Mouse (Mus musculus): ENCODE measurements around the gene Serpinb1a. TPM values are rescaled to one million over a fixed set of nuclear protein-coding genes. Genes with fewer than 3 reads are reported as not detected.
"Not testable (repeated sequence)": the region's sequence is repeated elsewhere in the genome, so short reads cannot be mapped to it uniquely, and the experiment has no call there.

The Serpinb1a gene
- polyA plus RNA-seq (2014; fragmentation: Nextera tagmentation; extraction: Ambion mirVana) = 0.93 and 1.9 TPM in 2 replicates

DNA sequence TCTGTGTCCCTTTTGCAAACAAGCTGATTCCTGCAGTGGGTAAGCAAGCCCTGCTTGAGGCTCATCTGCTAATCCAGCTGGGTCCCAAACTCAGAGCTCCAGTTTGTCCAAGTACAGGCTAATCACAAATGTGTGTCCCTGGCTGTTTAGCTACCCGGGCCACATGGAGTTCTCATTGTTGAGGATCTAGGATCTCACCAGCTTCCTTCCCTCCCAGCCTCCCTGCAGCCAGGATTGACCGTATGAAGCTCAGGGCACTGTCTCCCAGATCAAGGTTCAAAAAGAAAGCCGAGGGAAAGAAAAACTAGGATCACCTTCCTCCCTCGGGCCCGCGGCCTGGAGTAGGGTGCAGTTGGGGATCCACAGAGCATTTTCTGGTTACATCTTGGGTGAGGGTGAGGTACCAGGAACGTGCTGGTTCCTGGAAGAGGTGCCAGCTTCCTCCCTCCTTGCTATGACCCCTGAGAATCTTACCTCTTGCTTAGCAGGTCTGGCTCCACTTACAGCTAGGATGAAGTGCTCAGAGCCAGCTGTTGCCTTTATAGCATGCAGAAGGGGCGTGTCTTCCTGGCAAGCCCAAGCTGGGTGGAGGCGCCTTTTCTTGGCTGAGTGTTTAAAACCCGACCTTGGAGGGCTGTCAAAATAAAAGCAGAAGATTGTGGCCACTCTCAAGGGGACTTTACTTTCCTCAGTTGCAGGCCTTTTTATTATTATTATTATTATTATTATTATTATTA is at the start of gene Serpinb1a:
TSS of gene Serpinb1a (minus strand) at position 518 of the 737 bp plus-strand sequence.
- Histone ChIP-seq H3K9ac (ENCODE audit: low read length) (no peak within 1 kb of the TSS), H3K36me3 (ENCODE audit: control insufficient read depth, insufficient read depth, low read length) (no peaks in the 10 kb centered on the region), H3K27ac (ENCODE audit: low read depth, low read length) (no peak within 1 kb of the TSS), H3K4me2 (ENCODE audit: low read length) (no peak within 1 kb of the TSS), H3K4me3 (ENCODE audit: low read depth, low read length) (no peak within 1 kb of the TSS), H3K4me1 (ENCODE audit: control insufficient read depth, insufficient read depth, low read length) (no peaks in the 10 kb centered on the region), H3K9me3 (replicated peaks; ENCODE audit: control insufficient read depth, low read length) (no peaks in the 10 kb centered on the region), H3K27me3 (replicated peaks; ENCODE audit: control insufficient read depth, insufficient read depth, low read length) (no peaks in the 10 kb centered on the region)
- no peak for ATAC-seq
- DNase-seq (ENCODE audit: low spot score) = no peak
- WGBS = 70% methylated on average over 10 of the region's 10 CpGs

DNA sequence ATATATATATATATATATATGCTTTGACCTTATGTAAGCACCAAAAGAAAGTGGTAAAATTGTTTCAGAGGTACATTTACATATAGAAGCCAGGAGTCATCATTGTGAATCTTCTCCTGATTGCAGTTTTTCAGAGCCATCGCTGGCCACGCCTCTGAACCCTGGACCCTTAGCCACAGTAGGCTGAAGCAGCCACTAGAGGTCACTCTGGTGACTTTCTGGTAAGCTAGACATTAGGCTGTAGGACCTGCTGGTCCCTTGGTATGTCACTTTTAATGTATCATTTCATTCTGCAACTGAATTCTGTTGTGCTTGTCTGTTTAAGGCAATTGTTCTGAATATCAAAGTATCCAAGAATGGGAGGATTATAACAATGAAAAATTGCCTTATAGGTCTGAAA is 49.7 kb upstream of the Serpinb1a start:
- Histone ChIP-seq H3K4me2 (ENCODE audit: low read length) (no peak overlapping the region), H3K4me3 (ENCODE audit: low read depth, low read length) (no peak overlapping the region), H3K9me3 (replicated peaks; ENCODE audit: control insufficient read depth, low read length) (no peaks in the 10 kb centered on the region), H3K36me3 (ENCODE audit: control insufficient read depth, insufficient read depth, low read length) (no peaks in the 10 kb centered on the region), H3K9ac (ENCODE audit: low read length) (no peak overlapping the region), H3K4me1 (ENCODE audit: control insufficient read depth, insufficient read depth, low read length) (no peaks in the 10 kb centered on the region), H3K27ac (ENCODE audit: low read depth, low read length) (no peak overlapping the region), H3K27me3 (replicated peaks; ENCODE audit: control insufficient read depth, insufficient read depth, low read length) (no peaks in the 10 kb centered on the region)
- WGBS = 23% methylated on average over 2 of the region's 2 CpGs
- DNase-seq (ENCODE audit: low spot score) (peak; percentile 22), ATAC-seq (no peak)

DNA sequence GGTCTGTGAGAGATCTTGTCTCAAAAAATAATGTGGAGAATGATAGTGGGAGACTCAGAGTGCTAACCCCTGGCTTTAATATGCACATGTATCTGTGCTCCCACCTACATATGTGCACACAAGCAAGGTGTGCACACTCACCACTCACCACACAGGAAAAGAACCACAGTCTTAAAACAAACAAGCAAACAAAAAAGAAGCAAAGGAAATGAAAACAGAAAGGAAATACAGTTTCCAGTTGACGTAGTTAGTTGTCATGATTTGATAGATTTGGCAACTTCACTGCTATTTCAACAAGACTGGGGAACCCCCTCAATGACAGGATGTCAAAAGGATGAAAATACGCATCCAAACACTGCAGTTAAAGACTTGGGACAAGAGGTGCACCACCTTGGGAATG is 48.1 kb upstream of the Serpinb1a start:
- not testable (repeated sequence) for H3K9ac ChIP-seq (ENCODE audit: low read length); H3K4me3 ChIP-seq (ENCODE audit: low read depth, low read length); H3K36me3 ChIP-seq (ENCODE audit: control insufficient read depth, insufficient read depth, low read length); H3K4me1 ChIP-seq (ENCODE audit: control insufficient read depth, insufficient read depth, low read length); H3K4me2 ChIP-seq (ENCODE audit: low read length); H3K27ac ChIP-seq (ENCODE audit: low read depth, low read length); H3K9me3 ChIP-seq (replicated peaks; ENCODE audit: control insufficient read depth, low read length); H3K27me3 ChIP-seq (replicated peaks; ENCODE audit: control insufficient read depth, insufficient read depth, low read length); DNase-seq (ENCODE audit: low spot score); ATAC-seq
- 80% methylated on average over 1 of the region's 2 CpGs for WGBS

DNA sequence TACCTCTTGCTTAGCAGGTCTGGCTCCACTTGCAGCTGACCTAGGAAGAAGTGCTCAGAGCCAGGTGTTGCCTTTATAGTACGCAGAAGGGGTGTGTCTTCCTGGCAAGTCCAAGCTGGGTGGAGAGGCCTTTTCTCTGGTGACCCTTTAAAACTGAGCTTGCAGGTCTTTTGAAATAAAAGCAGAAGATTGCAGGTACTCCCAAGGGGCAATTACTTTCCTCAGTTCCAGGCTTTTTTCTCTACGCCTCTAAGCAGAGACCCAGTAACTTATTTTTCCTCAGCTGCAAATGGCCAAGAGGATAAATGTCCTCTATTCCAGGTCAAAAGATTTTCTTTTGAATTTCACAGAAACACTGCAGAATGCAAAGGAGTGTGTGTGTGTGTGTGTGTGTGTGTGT is 47.1 kb upstream of the Serpinb1a start, which contains the start of gene Serpinb1c:
TSS of gene Serpinb1c (minus strand) at position 101 of the 400 bp plus-strand sequence.
- no peak within 1 kb of the TSS for H3K4me2 ChIP-seq (ENCODE audit: low read length)
- no peaks in the 10 kb centered on the region for H3K27me3 ChIP-seq (replicated peaks; ENCODE audit: control insufficient read depth, insufficient read depth, low read length)
- no peak for ATAC-seq
- H3K27ac ChIP-seq (ENCODE audit: low read depth, low read length) = no peak within 1 kb of the TSS
- H3K9me3 ChIP-seq (replicated peaks; ENCODE audit: control insufficient read depth, low read length) = no peaks in the 10 kb centered on the region
- H3K9ac ChIP-seq (ENCODE audit: low read length) = no peak within 1 kb of the TSS
- DNase-seq (ENCODE audit: low spot score) = no peak
- 88% methylated on average over 2 of the region's 2 CpGs for WGBS
- H3K4me1 ChIP-seq (ENCODE audit: control insufficient read depth, insufficient read depth, low read length) = no peaks in the 10 kb centered on the region
- no peak within 1 kb of the TSS for H3K4me3 ChIP-seq (ENCODE audit: low read depth, low read length)
- H3K36me3 ChIP-seq (ENCODE audit: control insufficient read depth, insufficient read depth, low read length) = no peaks in the 10 kb centered on the region

DNA sequence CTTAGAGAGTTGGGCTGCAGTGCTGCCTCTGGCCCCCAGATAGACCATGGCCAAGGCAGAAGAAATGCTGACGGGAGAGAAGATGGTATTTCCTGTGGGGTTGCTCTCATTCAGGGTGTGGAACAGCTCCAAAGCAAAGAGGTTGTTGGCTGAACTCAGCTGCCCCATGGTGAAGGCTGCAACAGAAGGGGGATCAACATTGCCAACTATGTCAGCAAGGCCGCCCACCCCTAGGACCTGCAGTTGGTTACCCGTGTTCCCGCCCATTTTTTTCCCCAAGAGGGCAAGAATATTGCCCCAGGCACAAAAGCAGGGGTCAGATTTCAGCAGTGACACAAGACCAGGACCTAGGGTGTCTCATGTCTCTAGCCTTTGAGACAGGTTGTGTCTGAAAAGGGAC is 45.9 kb upstream of the Serpinb1a start:
- 83% methylated on average over 4 of the region's 4 CpGs for WGBS
- ATAC-seq = no peak
- Histone ChIP-seq H3K27me3 (replicated peaks; ENCODE audit: control insufficient read depth, insufficient read depth, low read length) (no peaks in the 10 kb centered on the region), H3K27ac (ENCODE audit: low read depth, low read length) (no peak overlapping the region), H3K9me3 (replicated peaks; ENCODE audit: control insufficient read depth, low read length) (no peaks in the 10 kb centered on the region), H3K4me2 (ENCODE audit: low read length) (no peak overlapping the region), H3K4me3 (ENCODE audit: low read depth, low read length) (no peak overlapping the region), H3K4me1 (ENCODE audit: control insufficient read depth, insufficient read depth, low read length) (no peaks in the 10 kb centered on the region), H3K36me3 (ENCODE audit: control insufficient read depth, insufficient read depth, low read length) (no peaks in the 10 kb centered on the region), H3K9ac (ENCODE audit: low read length) (no peak overlapping the region)
- no peak for DNase-seq (ENCODE audit: low spot score)

DNA sequence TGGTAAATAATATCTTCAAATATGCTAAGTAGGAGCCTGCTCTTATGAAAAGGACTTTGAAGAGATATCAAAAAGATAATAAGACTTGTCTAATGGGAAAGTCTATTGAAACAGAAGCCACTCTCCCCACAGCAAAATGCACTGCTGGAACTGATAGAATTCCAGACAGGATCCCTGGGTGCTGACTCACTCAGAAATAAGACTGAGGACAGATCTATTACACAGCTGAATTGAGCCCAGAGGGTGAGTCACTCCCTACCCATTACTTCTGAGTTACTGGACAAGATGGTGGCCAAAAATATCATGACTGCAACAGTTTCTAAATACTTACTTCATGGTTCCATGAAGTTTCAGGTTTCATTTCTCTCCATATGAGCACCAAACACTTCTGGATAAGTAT is 33.8 kb upstream of the Serpinb1a start:
- Histone ChIP-seq H3K27me3 (replicated peaks; ENCODE audit: control insufficient read depth, insufficient read depth, low read length) (no peaks in the 10 kb centered on the region), H3K9me3 (replicated peaks; ENCODE audit: control insufficient read depth, low read length) (no peaks in the 10 kb centered on the region), H3K4me3 (ENCODE audit: low read depth, low read length) (no peak overlapping the region), H3K27ac (ENCODE audit: low read depth, low read length) (no peak overlapping the region), H3K9ac (ENCODE audit: low read length) (no peak overlapping the region), H3K4me2 (ENCODE audit: low read length) (no peak overlapping the region), H3K4me1 (ENCODE audit: control insufficient read depth, insufficient read depth, low read length) (no peaks in the 10 kb centered on the region), H3K36me3 (ENCODE audit: control insufficient read depth, insufficient read depth, low read length) (no peaks in the 10 kb centered on the region)
- ATAC-seq = no peak
- DNase-seq (ENCODE audit: low spot score) = no peak

DNA sequence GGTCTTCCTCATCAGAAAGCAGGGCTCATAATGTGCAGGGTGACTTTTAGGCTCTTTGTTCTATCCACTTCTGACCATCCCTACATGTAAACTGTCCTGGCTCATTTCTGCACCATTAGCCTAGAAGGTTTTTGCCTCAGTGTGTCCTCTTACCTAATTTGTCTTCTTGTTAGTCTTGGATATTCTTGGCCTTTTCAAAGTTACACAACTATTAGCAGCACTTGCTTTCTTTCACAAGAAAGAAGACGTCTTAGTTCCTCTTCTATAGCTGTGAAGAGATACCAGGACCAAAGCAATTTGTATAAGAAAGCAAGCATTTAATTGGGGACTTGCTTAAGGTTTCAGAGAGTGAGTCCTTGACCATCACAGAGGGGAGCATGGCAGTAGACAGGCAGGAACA is 22.9 kb upstream of the Serpinb1a start:
- Histone ChIP-seq H3K27ac (ENCODE audit: low read depth, low read length) (no peak overlapping the region), H3K4me2 (ENCODE audit: low read length) (no peak overlapping the region), H3K36me3 (ENCODE audit: control insufficient read depth, insufficient read depth, low read length) (no peaks in the 10 kb centered on the region), H3K4me3 (ENCODE audit: low read depth, low read length) (no peak overlapping the region), H3K9ac (ENCODE audit: low read length) (no peak overlapping the region), H3K4me1 (ENCODE audit: control insufficient read depth, insufficient read depth, low read length) (no peaks in the 10 kb centered on the region), H3K9me3 (replicated peaks; ENCODE audit: control insufficient read depth, low read length) (no peaks in the 10 kb centered on the region), H3K27me3 (replicated peaks; ENCODE audit: control insufficient read depth, insufficient read depth, low read length) (no peaks in the 10 kb centered on the region)
- DNase-seq (ENCODE audit: low spot score) (no peak), ATAC-seq (no peak)
- WGBS = 66% methylated on average over 1 of the region's 1 CpGs

DNA sequence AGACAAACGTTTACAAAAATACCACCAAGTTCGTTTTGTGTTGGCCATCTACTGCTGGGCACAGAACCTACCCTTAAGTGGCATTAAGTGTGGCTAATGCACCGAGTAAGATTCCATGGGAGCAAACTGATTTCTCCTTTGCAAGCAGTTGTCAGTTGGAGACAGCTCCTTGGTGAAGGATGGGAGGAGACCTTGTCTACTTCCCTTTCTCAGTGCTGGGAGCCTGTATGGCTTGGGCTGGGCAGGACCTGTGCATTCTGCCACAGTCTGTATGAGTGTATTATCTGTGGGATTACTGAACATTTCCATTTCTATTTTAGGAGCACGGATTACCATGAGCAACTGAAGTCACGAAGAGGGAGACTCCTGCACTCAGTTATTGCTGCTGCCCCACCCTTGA is 17.9 kb upstream of the Serpinb1a start:
- 83% methylated on average over 5 of the region's 5 CpGs for WGBS

DNA sequence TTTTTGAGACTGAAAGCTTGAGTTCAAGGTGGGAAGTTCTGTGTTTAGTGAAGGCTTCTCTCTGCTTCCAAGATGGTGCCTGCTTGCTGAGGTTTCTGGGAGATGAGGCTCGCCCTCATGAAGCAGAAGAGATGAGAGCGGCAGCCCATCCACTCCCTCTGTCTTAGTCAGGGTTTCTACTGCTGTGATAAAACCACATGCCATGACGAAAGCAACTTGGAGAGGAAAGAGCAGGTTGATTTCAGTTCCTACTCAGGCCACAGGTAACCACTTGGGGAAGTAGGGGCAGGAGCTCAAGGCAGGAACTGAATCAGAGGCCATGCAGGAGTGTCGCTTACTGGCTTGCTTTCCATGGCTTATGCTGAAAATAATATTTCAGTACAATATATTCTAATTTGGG is 17.2 kb upstream of the Serpinb1a start:
- H3K36me3 ChIP-seq (ENCODE audit: control insufficient read depth, insufficient read depth, low read length); H3K9ac ChIP-seq (ENCODE audit: low read length); DNase-seq (ENCODE audit: low spot score); H3K4me2 ChIP-seq (ENCODE audit: low read length); H3K27me3 ChIP-seq (replicated peaks; ENCODE audit: control insufficient read depth, insufficient read depth, low read length); H3K4me3 ChIP-seq (ENCODE audit: low read depth, low read length); H3K4me1 ChIP-seq (ENCODE audit: control insufficient read depth, insufficient read depth, low read length); ATAC-seq; H3K27ac ChIP-seq (ENCODE audit: low read depth, low read length); H3K9me3 ChIP-seq (replicated peaks; ENCODE audit: control insufficient read depth, low read length): not testable (repeated sequence)
- 87% methylated on average over 4 of the region's 4 CpGs for WGBS

More for the DNA sequence above, 17.9 kb upstream of the Serpinb1a start:
- DNase-seq (ENCODE audit: low spot score) = no peak
- no peaks in the 10 kb centered on the region for H3K36me3 ChIP-seq (ENCODE audit: control insufficient read depth, insufficient read depth, low read length)
- ATAC-seq = no peak
- H3K27me3 ChIP-seq (replicated peaks; ENCODE audit: control insufficient read depth, insufficient read depth, low read length) = no peaks in the 10 kb centered on the region
- no peak overlapping the region for H3K27ac ChIP-seq (ENCODE audit: low read depth, low read length)
- no peaks in the 10 kb centered on the region for H3K4me1 ChIP-seq (ENCODE audit: control insufficient read depth, insufficient read depth, low read length)
- no peak overlapping the region for H3K4me2 ChIP-seq (ENCODE audit: low read length)
- no peaks in the 10 kb centered on the region for H3K9me3 ChIP-seq (replicated peaks; ENCODE audit: control insufficient read depth, low read length)
- H3K9ac ChIP-seq (ENCODE audit: low read length) = no peak overlapping the region
- H3K4me3 ChIP-seq (ENCODE audit: low read depth, low read length) = no peak overlapping the region

Data from forebrain, embryonic 14.5 days (tissue).